In the genomic region with DNA sequence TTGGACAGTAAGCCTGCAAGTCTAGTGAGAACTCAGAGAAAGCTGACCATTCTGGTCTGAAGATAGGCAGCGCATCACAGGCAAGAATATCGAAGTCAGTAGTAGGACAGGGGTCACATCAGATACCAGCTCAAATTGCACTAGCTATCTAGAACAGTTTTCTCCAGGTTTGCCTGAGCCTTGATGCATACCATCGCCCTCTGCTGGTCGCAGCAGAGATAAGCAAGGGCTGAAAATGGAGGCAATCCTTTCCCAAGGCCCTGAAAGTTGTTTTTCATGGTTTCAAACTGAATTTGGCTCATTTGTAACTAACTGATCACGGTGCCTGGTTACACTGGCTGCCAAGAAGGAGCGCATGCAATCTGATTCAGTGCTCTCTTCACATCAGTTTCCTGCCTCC, we compare ENCODE assay signal across 8 mouse cellular contexts. TPM values are rescaled to one million over a fixed set of nuclear protein-coding genes. Genes with fewer than 3 reads are reported as not detected.
DNase-seq lines count a peak whose midpoint lies in the region; ATAC-seq and TF ChIP-seq lines count a peak whose summit lies in the region.
"Had no signal": no experiment of that assay in that cellular context is flagged by ENCODE, and none has a peak within 500 bp of the region (broad histone marks: within the 10 kb centered on the region; RNA-seq: fewer than 3 reads in every experiment).

No protein-coding gene starts in this region.

- TF ChIP-seq POLR2A in limb, embryonic 14.5 days (IDR thresholded peaks at IDR 0.05; ENCODE audit: borderline replicate concordance, extremely low read depth, insufficient read depth, insufficient read length): no peak

- H3K4me1 ChIP-seq in midbrain, embryonic 14.5 days (ENCODE audit: control insufficient read depth, insufficient read depth, low read length): no peaks in the 10 kb centered on the region
- no peaks in the 10 kb centered on the region for H3K4me1 ChIP-seq in midbrain, embryonic 15.5 days
- no peaks in the 10 kb centered on the region for H3K4me1 ChIP-seq in limb, embryonic 14.5 days (ENCODE audit: control insufficient read depth, insufficient read depth, low read length)
- H3K4me1 ChIP-seq: hindbrain, embryonic 15.5 days had no signal

- ATAC-seq in midbrain, embryonic 14.5 days (ENCODE audit: low FRiP score, low TSS enrichment): no peak
- no peak for ATAC-seq in midbrain, embryonic 15.5 days (replicated peaks)
- ATAC-seq in limb, embryonic 14.5 days (ENCODE audit: low FRiP score, low read depth): no peak

- H3K27me3 ChIP-seq in midbrain, embryonic 14.5 days (ENCODE audit: control insufficient read depth, insufficient read depth, low read length): no peaks in the 10 kb centered on the region
- H3K27me3 ChIP-seq in midbrain, embryonic 15.5 days (replicated peaks): no peaks in the 10 kb centered on the region
- H3K27me3 ChIP-seq in limb, embryonic 14.5 days (ENCODE audit: control insufficient read depth, insufficient read depth, low read length): no peaks in the 10 kb centered on the region
- H3K27me3 ChIP-seq: hindbrain, embryonic 15.5 days had no signal

- DNase-seq in midbrain, embryonic 14.5 days: peak; percentile 85
- peak; percentile 46 for DNase-seq in T-cell, adult 2 months (ENCODE audit: low spot score)
- DNase-seq in cerebellum, postnatal 14 days: peak; percentile 77 to 78
- peak; percentile 77 for DNase-seq in heart, postnatal 4 days
- peak; percentile 46 for DNase-seq in limb, embryonic 14.5 days (ENCODE audit: low spot score)
- DNase-seq in right cerebral cortex, postnatal 10 days (ENCODE audit: low spot score in 2 of 2): peak; percentile 64 to 80

- H3K36me3 ChIP-seq in midbrain, embryonic 14.5 days (ENCODE audit: control insufficient read depth, insufficient read depth, low read length): peaks cover 49% of the 10 kb centered on the region
- H3K36me3 ChIP-seq in midbrain, embryonic 15.5 days (replicated peaks): peaks cover 25% of the 10 kb centered on the region; the same call in 1 of the 2 replicates
- H3K36me3 ChIP-seq in limb, embryonic 14.5 days (ENCODE audit: control insufficient read depth, insufficient read depth, low read length): peaks cover 44% of the 10 kb centered on the region

- H3K4me3 ChIP-seq in midbrain, embryonic 14.5 days (replicated peaks; ENCODE audit: low read depth, low read length): no peak overlapping the region
- no peak overlapping the region for H3K4me3 ChIP-seq in midbrain, embryonic 15.5 days
- no peak overlapping the region for H3K4me3 ChIP-seq in limb, embryonic 14.5 days (replicated peaks; ENCODE audit: low read length)
- H3K4me3 ChIP-seq: hindbrain, embryonic 15.5 days had no signal

- no peak overlapping the region for H3K4me2 ChIP-seq in midbrain, embryonic 14.5 days (ENCODE audit: low read length)
- no peak overlapping the region for H3K4me2 ChIP-seq in midbrain, embryonic 15.5 days
- H3K4me2 ChIP-seq in limb, embryonic 14.5 days (replicated peaks; ENCODE audit: low read depth, low read length, severe bottlenecking): no peak overlapping the region
- H3K4me2 ChIP-seq: hindbrain, embryonic 15.5 days had no signal

- 38% methylated on average over 6 of the region's 6 CpGs for WGBS in midbrain, embryonic 14.5 days
- WGBS in midbrain, embryonic 15.5 days: 39% methylated on average over 6 of the region's 6 CpGs
- WGBS in limb, embryonic 14.5 days: 32% methylated on average over 6 of the region's 6 CpGs

- H3K9ac ChIP-seq in midbrain, embryonic 14.5 days (replicated peaks; ENCODE audit: low read length): no peak overlapping the region
- no peak overlapping the region for H3K9ac ChIP-seq in midbrain, embryonic 15.5 days
- no peak overlapping the region for H3K9ac ChIP-seq in limb, embryonic 14.5 days (ENCODE audit: low read depth, low read length, severe bottlenecking)
- H3K9ac ChIP-seq: hindbrain, embryonic 15.5 days had no signal

- no peak overlapping the region for H3K27ac ChIP-seq in midbrain, embryonic 14.5 days (replicated peaks; ENCODE audit: low read depth, low read length)
- no peak overlapping the region for H3K27ac ChIP-seq in midbrain, embryonic 15.5 days
- no peak overlapping the region for H3K27ac ChIP-seq in limb, embryonic 14.5 days (replicated peaks; ENCODE audit: low read depth, low read length)
- H3K27ac ChIP-seq: hindbrain, embryonic 15.5 days had no signal

- H3K9me3 ChIP-seq in midbrain, embryonic 14.5 days (ENCODE audit: control insufficient read depth, low read length): no peaks in the 10 kb centered on the region
- H3K9me3 ChIP-seq in midbrain, embryonic 15.5 days: no peaks in the 10 kb centered on the region
- no peaks in the 10 kb centered on the region for H3K9me3 ChIP-seq in limb, embryonic 14.5 days (ENCODE audit: control insufficient read depth, low read length)
- H3K9me3 ChIP-seq: hindbrain, embryonic 15.5 days had no signal

RNA-seq across cellular contexts. Expression of gene Dnaja2, which starts 29.0 kb away (rescaled TPM):
- 161 and 182 TPM in 2 replicates for polyA plus RNA-seq in midbrain, embryonic 14.5 days (2014; fragmentation: Nextera tagmentation; extraction: Ambion mirVana)
- polyA plus RNA-seq in midbrain, embryonic 15.5 days (2015; fragmentation: Nextera tagmentation; extraction: Ambion mirVana): 175 and 178 TPM in 2 replicates
- 100 to 1,000 TPM; 184 to 192 TPM for total RNA-seq in heart, postnatal 4 days (2021)
- polyA plus RNA-seq in limb, embryonic 14.5 days (2012; rRNA removed): 44.2 and 70.9 TPM in 2 replicates
- 146 and 155 TPM in 2 replicates for polyA plus RNA-seq in limb, embryonic 14.5 days (2014; fragmentation: Nextera tagmentation; extraction: Ambion mirVana)

RNA-seq across cellular contexts. Expression of gene Gpt2, which starts 33.7 kb away (rescaled TPM):
- polyA plus RNA-seq in midbrain, embryonic 14.5 days (2014; fragmentation: Nextera tagmentation; extraction: Ambion mirVana): 32.9 and 38.1 TPM in 2 replicates
- 39.3 and 40.1 TPM in 2 replicates for polyA plus RNA-seq in midbrain, embryonic 15.5 days (2015; fragmentation: Nextera tagmentation; extraction: Ambion mirVana)
- total RNA-seq in heart, postnatal 4 days (2021): 1 to 10 TPM; 8.5 to 9.2 TPM
- polyA plus RNA-seq in limb, embryonic 14.5 days (2012; rRNA removed): 24.6 and 26.7 TPM in 2 replicates
- 36.2 and 40.2 TPM in 2 replicates for polyA plus RNA-seq in limb, embryonic 14.5 days (2014; fragmentation: Nextera tagmentation; extraction: Ambion mirVana)
